Mouse (Mus musculus): Measurements from ENCODE around the gene Bmpr2.

DNA sequence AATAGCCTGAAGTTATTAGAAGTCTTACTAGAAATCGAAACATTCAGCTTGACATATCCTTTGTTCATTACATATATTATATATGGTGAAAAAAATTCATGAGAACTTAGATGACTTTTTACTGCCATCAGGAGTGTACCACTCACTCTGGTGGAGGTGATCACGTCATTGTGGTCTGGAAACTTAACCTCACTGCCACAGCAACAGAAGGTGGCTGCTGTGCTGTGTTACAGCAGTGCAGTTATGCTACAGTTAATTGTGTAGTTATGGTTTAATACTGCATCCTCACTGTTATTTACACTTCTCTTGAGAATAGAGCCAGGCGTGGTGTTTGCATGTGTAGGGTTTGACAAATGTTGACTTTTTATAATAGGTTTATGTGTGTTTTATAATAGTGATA, 154.2 kb downstream of the Bmpr2 start:
- TF ChIP-seq CTCF (IDR thresholded peaks at IDR 0.05; ENCODE audit: insufficient read depth, low read depth, low read length) (no peak), POLR2A (IDR thresholded peaks at IDR 0.05; ENCODE audit: insufficient read depth, low read depth, low read length) (no peak)
